ENCODE assay signal across 7 mouse cellular contexts in the genomic region with DNA sequence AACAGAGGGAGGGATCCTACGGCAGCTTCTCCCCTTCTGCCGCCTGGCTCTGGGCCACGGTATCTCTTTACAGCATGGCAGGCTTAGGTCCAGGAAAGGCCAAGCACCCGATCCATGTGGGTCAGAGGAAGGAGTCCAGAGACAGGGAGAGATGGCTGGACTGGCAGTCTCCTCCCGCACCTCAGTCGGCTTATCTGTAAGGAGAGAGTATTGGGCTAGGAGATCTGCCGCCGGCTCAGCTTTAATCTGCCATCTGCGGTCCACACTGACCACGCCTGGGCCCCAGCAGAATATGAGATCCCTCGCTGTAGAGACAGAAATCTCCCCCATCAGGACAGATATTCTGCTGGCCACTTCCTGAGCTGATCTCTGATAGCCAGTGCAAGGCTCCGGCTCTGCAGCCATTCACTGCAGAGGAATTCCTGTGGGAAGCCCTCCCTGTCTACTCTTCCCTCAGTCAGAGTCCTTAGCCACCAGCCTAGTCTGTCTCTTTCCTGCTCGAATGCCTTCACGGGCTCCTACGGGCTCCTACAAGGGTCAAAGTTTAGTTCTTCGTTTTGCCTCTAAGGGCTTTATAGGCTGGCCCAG. TPM values are rescaled to one million over a fixed set of nuclear protein-coding genes. Genes with fewer than 3 reads are reported as not detected.
DNase-seq lines count a peak whose midpoint lies in the region; ATAC-seq and TF ChIP-seq lines count a peak whose summit lies in the region.

No protein-coding gene starts in this region.

- ATAC-seq in embryonic facial prominence, embryonic 12.5 days (ENCODE audit: insufficient number of reproducible peaks, insufficient read depth, low FRiP score, low TSS enrichment): no peak
- no peak for ATAC-seq in neural tube, embryonic 13.5 days (ENCODE audit: low read depth)

- no peaks in the 10 kb centered on the region for H3K27me3 ChIP-seq in embryonic facial prominence, embryonic 12.5 days
- H3K27me3 ChIP-seq in liver, adult 2 months (ENCODE audit: control insufficient read depth, insufficient read depth, low read length): no peaks in the 10 kb centered on the region
- no peaks in the 10 kb centered on the region for H3K27me3 ChIP-seq in neural tube, embryonic 13.5 days

- H3K79me2 ChIP-seq in liver, adult 2 months (ENCODE audit: control insufficient read depth, insufficient read depth, low read length): no peaks in the 10 kb centered on the region

- peak overlapping the region; percentile 14 for H3K27ac ChIP-seq in embryonic facial prominence, embryonic 12.5 days
- H3K27ac ChIP-seq in liver, adult 2 months (replicated peaks; ENCODE audit: insufficient read depth, low read depth, low read length): peak overlapping the region; percentile 28
- peak overlapping the region; percentile 63; the same call in 1 of the 2 replicates for H3K27ac ChIP-seq in neural tube, embryonic 13.5 days (replicated peaks)

- H3K4me3 ChIP-seq in embryonic facial prominence, embryonic 12.5 days: no peak overlapping the region
- H3K4me3 ChIP-seq in liver, adult 2 months (ENCODE audit: insufficient read depth, low read depth, low read length): peak overlapping the region; percentile 3; the same call in 1 of the 2 replicates
- H3K4me3 ChIP-seq in neural tube, embryonic 13.5 days: no peak overlapping the region

- peak; percentile 59 for DNase-seq in cerebellum, adult 11 months
- DNase-seq in heart, postnatal 4 days: peak; percentile 70
- no peak for DNase-seq in liver, adult 2 months (ENCODE audit: extremely low read depth, low read depth, low spot score)
- DNase-seq in T-cell, adult 2 months (ENCODE audit: low spot score): no peak
- no peak for DNase-seq in c-Kit-positive CD71-positive TER-119-positive erythroid progenitor cells, embryonic 14.5 days (ENCODE audit: low spot score)

- H3K9me3 ChIP-seq in embryonic facial prominence, embryonic 12.5 days: no peaks in the 10 kb centered on the region
- H3K9me3 ChIP-seq in neural tube, embryonic 13.5 days: no peaks in the 10 kb centered on the region

- no peak for TF ChIP-seq POLR2A in liver, adult 2 months (IDR thresholded peaks at IDR 0.05; ENCODE audit: extremely low read depth, insufficient read depth, low read length)

- TF ChIP-seq CTCF in liver, adult 2 months (IDR thresholded peaks at IDR 0.05; ENCODE audit: low read depth, low read length): no peak

- peak overlapping the region; percentile 20; the same call in 1 of the 2 replicates for H3K9ac ChIP-seq in embryonic facial prominence, embryonic 12.5 days
- peak overlapping the region; percentile 24; the same call in 1 of the 2 replicates for H3K9ac ChIP-seq in liver, adult 2 months (ENCODE audit: low read depth, low read length)
- peak overlapping the region; percentile 34 for H3K9ac ChIP-seq in neural tube, embryonic 13.5 days

- H3K4me1 ChIP-seq in embryonic facial prominence, embryonic 12.5 days: peaks cover 19% of the 10 kb centered on the region
- no peaks in the 10 kb centered on the region for H3K4me1 ChIP-seq in liver, adult 2 months (ENCODE audit: control insufficient read depth, insufficient read depth, low read length)
- peaks cover 24% of the 10 kb centered on the region for H3K4me1 ChIP-seq in neural tube, embryonic 13.5 days (replicated peaks)

- H3K4me2 ChIP-seq in embryonic facial prominence, embryonic 12.5 days (replicated peaks): no peak overlapping the region
- H3K4me2 ChIP-seq in neural tube, embryonic 13.5 days: peak overlapping the region; percentile 9; the same call in 1 of the 2 replicates

- no peaks in the 10 kb centered on the region for H3K36me3 ChIP-seq in embryonic facial prominence, embryonic 12.5 days
- H3K36me3 ChIP-seq in liver, adult 2 months (ENCODE audit: control insufficient read depth, insufficient read depth, low read length): no peaks in the 10 kb centered on the region
- H3K36me3 ChIP-seq in neural tube, embryonic 13.5 days: no peaks in the 10 kb centered on the region

- 49% methylated on average over 16 of the region's 16 CpGs for WGBS in embryonic facial prominence, embryonic 12.5 days
- 64% methylated on average over 16 of the region's 16 CpGs for WGBS in liver, adult 2 months
- 63% methylated on average over 16 of the region's 16 CpGs for WGBS in neural tube, embryonic 13.5 days

RNA-seq across cellular contexts. Expression of gene Btg2, which starts 8.0 kb away (rescaled TPM):
- polyA plus RNA-seq in embryonic facial prominence, embryonic 12.5 days (2016; fragmentation: Nextera tagmentation; extraction: Ambion mirVana): 34.2 and 37.5 TPM in 2 replicates
- 10 to 100 TPM; 27.5 to 36.2 TPM for total RNA-seq in heart, postnatal 4 days (2021)
- total RNA-seq in liver, adult 2 months (2014; rRNA removed): 7.0 and 10.1 TPM in 2 replicates
- polyA plus RNA-seq in liver, adult 2 months (2012; rRNA removed): 5.6 and 6.9 TPM in 2 replicates
- polyA plus RNA-seq in neural tube, embryonic 13.5 days (2015; fragmentation: Nextera tagmentation; extraction: Ambion mirVana): 49.0 and 55.3 TPM in 2 replicates

RNA-seq across cellular contexts. Expression of gene Chit1, which starts 24.1 kb away (rescaled TPM):
- polyA plus RNA-seq in embryonic facial prominence, embryonic 12.5 days (2016; fragmentation: Nextera tagmentation; extraction: Ambion mirVana): not detected in 2 replicates
- not detected for total RNA-seq in heart, postnatal 4 days (2021)
- total RNA-seq in liver, adult 2 months (2014; rRNA removed): not detected in 2 replicates
- polyA plus RNA-seq in liver, adult 2 months (2012; rRNA removed): not detected in 2 replicates
- 0.45 and 0.81 TPM in 2 replicates for polyA plus RNA-seq in neural tube, embryonic 13.5 days (2015; fragmentation: Nextera tagmentation; extraction: Ambion mirVana)

RNA-seq across cellular contexts. Expression of gene Fmod, which starts 49.9 kb away (rescaled TPM):
- 6.2 and 7.2 TPM in 2 replicates for polyA plus RNA-seq in embryonic facial prominence, embryonic 12.5 days (2016; fragmentation: Nextera tagmentation; extraction: Ambion mirVana)
- total RNA-seq in heart, postnatal 4 days (2021): 10 to 100 TPM; 18.7 to 21.9 TPM
- 0.46 and 0.54 TPM in 2 replicates for total RNA-seq in liver, adult 2 months (2014; rRNA removed)
- polyA plus RNA-seq in liver, adult 2 months (2012; rRNA removed): 0.99 and 1.6 TPM in 2 replicates
- 11.1 and 14.9 TPM in 2 replicates for polyA plus RNA-seq in neural tube, embryonic 13.5 days (2015; fragmentation: Nextera tagmentation; extraction: Ambion mirVana)

Comparison
In these comparisons a context has a peak if more than half of its experiments do, and no peak if none do; other contexts are left out.
1. DNase-seq: peak in cerebellum, adult 11 months (single experiment) and heart, postnatal 4 days (single experiment); none in liver, adult 2 months (single experiment), T-cell, adult 2 months (single experiment) and c-Kit-positive CD71-positive TER-119-positive erythroid progenitor cells, embryonic 14.5 days (single experiment).
2. Peak in every context shown above with its lines, with median percentiles within 50 percentile points of each other: H3K27ac ChIP-seq and H3K9ac ChIP-seq.